Mouse (Mus musculus) lung, postnatal 0 days (tissue): Measurements from ENCODE around the gene Wipi2.

Experiments
- CTCF ChIP-seq: IDR thresholded peaks from 2 replicates; pipeline ENCODE4 v1.5.1; 2016; ENCODE audit warnings: antibody characterized with exemption, mild to moderate bottlenecking
- EP300 ChIP-seq: IDR thresholded peaks from 2 replicates; pipeline ENCODE4 v1.6.1; 2016; ENCODE audit warnings: antibody characterized with exemption, mild to moderate bottlenecking, control low read depth

- TF ChIP-seq CTCF (no peak), EP300 (no peak)
These were observed 33.3 kb downstream of the Wipi2 start for GRCm38 (mm10) chr5:142660656-142661434.
